Mouse (Mus musculus): Measurements from ENCODE around the gene Hsf4. TPM values are rescaled to one million over a fixed set of nuclear protein-coding genes. Genes with fewer than 3 reads are reported as not detected.
A peak's percentile ranks its signal among the peaks of the same experiment; 100 is the strongest.

Hsf4 gene
- polyA plus RNA-seq, 1 experiment from 2014 or later = not detected

DNA sequence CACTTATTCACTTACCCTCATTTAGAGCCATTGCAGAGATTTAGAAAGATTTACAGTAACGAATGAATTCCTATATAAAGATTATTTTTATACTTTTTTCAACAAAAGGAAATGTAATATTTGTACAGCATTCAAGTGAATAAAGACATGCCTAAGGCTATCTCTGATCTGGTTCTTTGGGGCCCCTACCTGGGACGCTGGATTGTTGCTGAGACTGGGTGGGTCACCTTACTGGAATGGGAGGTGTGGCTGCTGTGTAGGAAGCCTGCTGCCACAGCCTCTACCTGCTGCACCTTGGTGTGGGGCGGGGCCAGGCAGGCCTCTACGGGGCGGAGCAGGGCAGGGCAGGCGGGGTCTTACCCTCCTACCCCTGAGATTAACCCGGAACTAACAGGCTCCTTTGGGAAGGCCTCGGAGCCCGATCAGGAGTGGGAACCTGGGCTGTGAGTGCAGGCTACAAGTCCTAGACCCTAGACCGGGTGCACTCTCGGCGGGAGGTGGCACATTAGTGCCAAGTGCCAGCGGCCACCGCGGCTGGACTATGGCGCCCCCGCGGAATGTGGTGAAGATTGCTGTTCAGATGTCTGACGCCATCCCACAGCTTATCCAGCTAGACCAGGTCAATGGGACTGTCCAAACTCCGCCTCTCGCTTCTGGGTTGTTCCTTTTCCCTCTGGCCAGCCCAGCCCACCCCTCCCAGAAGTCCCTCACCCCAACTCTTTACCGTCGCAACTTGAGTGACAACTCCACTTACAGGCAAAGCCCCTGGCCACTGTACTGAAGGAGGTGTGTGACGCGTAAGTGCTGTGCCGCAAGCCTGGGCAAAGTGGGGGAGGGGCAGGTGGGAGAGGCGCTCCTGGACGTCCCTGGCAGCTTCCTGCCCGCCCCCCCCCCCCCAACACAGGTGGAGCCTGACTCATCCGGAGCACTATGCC, 35.9 kb downstream of the Hsf4 start, which contains the start of gene Elmo3:
Gene Elmo3 (plus strand): TSS at position 391 of the 935 bp plus-strand sequence.
- peak; percentile 35; the same call in 1 of the 2 replicates for TF ChIP-seq CTCF (IDR thresholded peaks at IDR 0.05; ENCODE audit: low read depth)
- no peak for TF ChIP-seq EP300 (IDR thresholded peaks at IDR 0.05; ENCODE audit: low read depth)
- H3K9me3 ChIP-seq (ENCODE audit: low read length) = no peaks in the 10 kb centered on the region
- H3K4me2 ChIP-seq (ENCODE audit: low read depth, low read length) = peak within 1 kb of the TSS; percentile 72
- peak within 1 kb of the TSS; percentile 63 for H3K9ac ChIP-seq (replicated peaks)
- 9% methylated on average over 28 of the region's 30 CpGs for WGBS (ENCODE audit: insufficient replicate concordance)
- peak; percentile 86 for ATAC-seq
- H3K27ac ChIP-seq (ENCODE audit: low read depth) = peak within 1 kb of the TSS; percentile 81
- peaks cover 31% of the 10 kb centered on the region for H3K4me1 ChIP-seq (ENCODE audit: insufficient read depth)
- H3K27me3 ChIP-seq (ENCODE audit: insufficient read depth, low read length) = no peaks in the 10 kb centered on the region
- H3K4me3 ChIP-seq (ENCODE audit: low read depth, low read length) = peak within 1 kb of the TSS; percentile 53
- DNase-seq = peak; percentile 82
- peaks cover 82% of the 10 kb centered on the region for H3K36me3 ChIP-seq (replicated peaks; ENCODE audit: insufficient read depth, low read length)

- WGBS (ENCODE audit: insufficient replicate concordance) = 58% methylated on average over 5 of the region's 5 CpGs
- Histone ChIP-seq H3K9ac (replicated peaks) (peak overlapping the region; percentile 63), H3K36me3 (replicated peaks; ENCODE audit: insufficient read depth, low read length) (peaks cover 80% of the 10 kb centered on the region), H3K4me1 (ENCODE audit: insufficient read depth) (peaks cover 31% of the 10 kb centered on the region), H3K4me3 (ENCODE audit: low read depth, low read length) (peak overlapping the region; percentile 53), H3K4me2 (ENCODE audit: low read depth, low read length) (peak overlapping the region; percentile 72), H3K27me3 (ENCODE audit: insufficient read depth, low read length) (no peaks in the 10 kb centered on the region), H3K27ac (ENCODE audit: low read depth) (peak overlapping the region; percentile 81), H3K9me3 (ENCODE audit: low read length) (no peaks in the 10 kb centered on the region)
- ATAC-seq (no peak), DNase-seq (no peak)
- no peak for TF ChIP-seq EP300 (IDR thresholded peaks at IDR 0.05; ENCODE audit: low read depth)
- no peak for TF ChIP-seq CTCF (IDR thresholded peaks at IDR 0.05; ENCODE audit: low read depth)
Measured at GRCm38 (mm10) chr8:105306146-105306691, 36.6 kb downstream of the Hsf4 start.

- DNase-seq (no peak), ATAC-seq (no peak)
- TF ChIP-seq EP300 (IDR thresholded peaks at IDR 0.05; ENCODE audit: low read depth) (no peak), CTCF (IDR thresholded peaks at IDR 0.05; ENCODE audit: low read depth) (no peak)
- H3K4me3 ChIP-seq (ENCODE audit: low read depth, low read length) = no peak overlapping the region
- no peak overlapping the region for H3K4me2 ChIP-seq (ENCODE audit: low read depth, low read length)
- no peak overlapping the region for H3K27ac ChIP-seq (ENCODE audit: low read depth)
- H3K4me1 ChIP-seq (ENCODE audit: insufficient read depth) = peaks cover 23% of the 10 kb centered on the region
- H3K36me3 ChIP-seq (replicated peaks; ENCODE audit: insufficient read depth, low read length) = peaks cover 74% of the 10 kb centered on the region
- H3K9me3 ChIP-seq (ENCODE audit: low read length) = no peaks in the 10 kb centered on the region
- WGBS (ENCODE audit: insufficient replicate concordance) = 95% methylated on average over 13 of the region's 13 CpGs
- H3K9ac ChIP-seq (replicated peaks) = no peak overlapping the region
- no peaks in the 10 kb centered on the region for H3K27me3 ChIP-seq (ENCODE audit: insufficient read depth, low read length)
Measured at GRCm38 (mm10) chr8:105307670-105308069, 38.1 kb downstream of the Hsf4 start.

DNA sequence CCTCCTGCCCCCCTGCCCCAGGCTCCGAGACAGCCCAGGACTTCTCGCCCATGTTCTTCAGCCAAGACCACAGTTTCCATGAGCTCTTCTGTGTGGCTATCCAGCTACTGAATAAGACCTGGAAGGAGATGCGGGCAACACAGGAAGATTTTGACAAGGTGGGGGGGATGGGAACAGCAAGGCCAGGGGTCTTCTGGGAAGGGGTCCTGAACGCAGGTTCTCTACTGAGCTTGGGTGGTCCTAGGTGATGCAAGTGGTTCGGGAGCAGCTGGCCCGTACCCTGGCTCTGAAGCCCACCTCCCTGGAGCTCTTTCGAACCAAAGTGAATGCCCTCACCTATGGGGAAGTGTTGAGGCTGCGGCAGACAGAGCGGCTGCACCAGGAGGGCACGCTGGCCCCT, 38.8 kb downstream of the Hsf4 start:
- no peak overlapping the region for H3K4me2 ChIP-seq (ENCODE audit: low read depth, low read length)
- H3K9me3 ChIP-seq (ENCODE audit: low read length) = no peaks in the 10 kb centered on the region
- no peak for ATAC-seq
- no peaks in the 10 kb centered on the region for H3K27me3 ChIP-seq (ENCODE audit: insufficient read depth, low read length)
- peaks cover 21% of the 10 kb centered on the region for H3K4me1 ChIP-seq (ENCODE audit: insufficient read depth)
- WGBS (ENCODE audit: insufficient replicate concordance) = 94% methylated on average over 10 of the region's 10 CpGs
- H3K4me3 ChIP-seq (ENCODE audit: low read depth, low read length) = no peak overlapping the region
- peaks cover 74% of the 10 kb centered on the region for H3K36me3 ChIP-seq (replicated peaks; ENCODE audit: insufficient read depth, low read length)
- H3K27ac ChIP-seq (ENCODE audit: low read depth) = no peak overlapping the region
- no peak for DNase-seq
- H3K9ac ChIP-seq (replicated peaks) = no peak overlapping the region
- TF ChIP-seq CTCF (IDR thresholded peaks at IDR 0.05; ENCODE audit: low read depth) = no peak
- no peak for TF ChIP-seq EP300 (IDR thresholded peaks at IDR 0.05; ENCODE audit: low read depth)

- TF ChIP-seq EP300 (IDR thresholded peaks at IDR 0.05; ENCODE audit: low read depth) = no peak
- no peak for TF ChIP-seq CTCF (IDR thresholded peaks at IDR 0.05; ENCODE audit: low read depth)
- Histone ChIP-seq H3K27me3 (ENCODE audit: insufficient read depth, low read length) (no peaks in the 10 kb centered on the region), H3K4me1 (ENCODE audit: insufficient read depth) (peaks cover 18% of the 10 kb centered on the region), H3K4me3 (ENCODE audit: low read depth, low read length) (no peak overlapping the region), H3K4me2 (ENCODE audit: low read depth, low read length) (no peak overlapping the region), H3K9me3 (ENCODE audit: low read length) (no peaks in the 10 kb centered on the region), H3K27ac (ENCODE audit: low read depth) (no peak overlapping the region), H3K9ac (replicated peaks) (no peak overlapping the region), H3K36me3 (replicated peaks; ENCODE audit: insufficient read depth, low read length) (peaks cover 72% of the 10 kb centered on the region)
- WGBS (ENCODE audit: insufficient replicate concordance) = 80% methylated on average over 15 of the region's 15 CpGs
- DNase-seq = no peak
- ATAC-seq = no peak
Measured at GRCm38 (mm10) chr8:105309142-105309847, 39.7 kb downstream of the Hsf4 start.

DNA sequence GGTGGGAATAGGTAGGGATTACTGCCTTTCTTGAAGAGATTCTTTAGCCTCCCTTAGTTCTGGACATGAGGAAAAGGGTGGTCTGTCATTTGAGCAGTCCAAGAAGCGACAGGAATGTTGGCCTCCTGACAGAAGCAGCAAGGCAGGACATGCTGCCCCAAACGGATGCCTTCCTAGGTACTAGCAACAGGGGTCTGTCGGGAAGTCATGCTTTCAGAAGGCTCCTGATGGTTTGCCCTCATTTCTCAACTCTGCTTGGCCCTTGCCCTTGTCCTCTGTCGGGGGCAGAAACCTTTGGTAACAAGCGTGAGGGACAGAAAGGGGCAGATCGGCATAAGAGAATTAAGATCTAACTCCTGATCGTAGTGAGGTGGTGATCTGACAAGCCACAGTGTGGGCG, 40.5 kb downstream of the Hsf4 start:
- no peaks in the 10 kb centered on the region for H3K9me3 ChIP-seq (ENCODE audit: low read length)
- TF ChIP-seq EP300 (IDR thresholded peaks at IDR 0.05; ENCODE audit: low read depth) (no peak), CTCF (IDR thresholded peaks at IDR 0.05; ENCODE audit: low read depth) (no peak)
- H3K4me2 ChIP-seq (ENCODE audit: low read depth, low read length) = no peak overlapping the region
- H3K36me3 ChIP-seq (replicated peaks; ENCODE audit: insufficient read depth, low read length) = peaks cover 66% of the 10 kb centered on the region
- WGBS (ENCODE audit: insufficient replicate concordance) = 84% methylated on average over 8 of the region's 8 CpGs
- no peak overlapping the region for H3K9ac ChIP-seq (replicated peaks)
- H3K4me3 ChIP-seq (ENCODE audit: low read depth, low read length) = no peak overlapping the region
- ATAC-seq = no peak
- H3K27ac ChIP-seq (ENCODE audit: low read depth) = no peak overlapping the region
- DNase-seq = no peak
- H3K27me3 ChIP-seq (ENCODE audit: insufficient read depth, low read length) = no peaks in the 10 kb centered on the region
- H3K4me1 ChIP-seq (ENCODE audit: insufficient read depth) = peaks cover 10% of the 10 kb centered on the region
